Mouse (Mus musculus) spleen, postnatal 0 days (tissue): ENCODE results near the gene Tyms. TPM values are rescaled to one million over a fixed set of nuclear protein-coding genes. Genes with fewer than 3 reads are reported as not detected.

Source experiments
- polyA plus RNA-seq: library from polyadenylated mRNA; unstranded; fragments of >200 nt; fragmentation: Nextera tagmentation; extraction: Ambion mirVana; gene quantifications from 2 replicates; pipeline ENCODE4 v1.2.1, GENCODE M21; 2015

Tyms gene
- 230 and 261 TPM in 2 replicates for polyA plus RNA-seq

GRCm38 (mm10) chr5:30072825-30073821 is at the start of gene Tyms:
Gene Tyms, minus strand, starts transcription at chr5:30073617.

GRCm38 (mm10) chr5:30105668-30106300 is 32.4 kb upstream of the Tyms start, which contains the start of gene 3110082J24Rik:
Gene 3110082J24Rik, minus strand, starts transcription at chr5:30106086.

DNA sequence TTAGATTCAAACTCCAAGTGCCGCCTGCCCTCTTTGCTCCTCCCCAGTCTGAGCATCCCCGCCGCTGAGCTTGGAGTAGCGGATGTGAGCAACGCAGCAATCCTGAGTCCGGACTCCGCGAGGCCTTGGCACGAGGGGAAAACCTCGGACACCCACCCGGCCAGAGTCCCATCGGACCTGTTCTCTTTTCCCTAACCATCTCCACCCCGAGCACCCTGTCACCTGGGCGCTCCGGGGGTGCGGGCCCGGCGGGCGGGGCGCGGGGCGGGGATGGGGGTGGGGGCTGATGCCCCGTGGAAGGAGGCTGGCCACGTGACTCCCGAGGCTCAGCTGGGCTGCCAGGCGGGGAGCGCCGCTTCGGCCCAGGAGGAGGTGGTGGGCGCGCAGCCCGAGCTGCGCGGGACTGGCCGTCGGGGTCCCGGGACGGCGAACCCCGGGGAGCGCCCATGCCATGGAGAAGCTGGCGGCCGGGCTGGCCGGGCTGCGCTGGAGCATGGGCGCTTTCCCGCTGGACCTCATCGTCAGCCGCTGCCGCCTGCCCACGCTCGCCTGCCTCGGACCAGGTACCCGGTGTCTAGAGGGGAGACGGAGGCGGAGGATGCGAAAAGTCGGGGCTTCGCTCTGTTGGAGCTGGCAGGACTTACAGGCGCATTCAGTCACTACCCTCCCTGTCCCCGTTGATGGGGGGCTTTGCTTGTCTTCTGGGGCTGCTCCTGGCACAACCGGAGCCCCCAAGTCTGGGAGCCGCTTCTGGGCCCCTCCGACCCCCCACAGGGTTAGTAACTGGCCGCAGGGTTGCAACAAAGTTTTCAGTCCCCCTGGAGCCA is 31.6 kb upstream of the Tyms start, which contains the start of gene Garem2:
Garem2 (plus strand) TSS at position 321 of the 827 bp plus-strand sequence.

DNA sequence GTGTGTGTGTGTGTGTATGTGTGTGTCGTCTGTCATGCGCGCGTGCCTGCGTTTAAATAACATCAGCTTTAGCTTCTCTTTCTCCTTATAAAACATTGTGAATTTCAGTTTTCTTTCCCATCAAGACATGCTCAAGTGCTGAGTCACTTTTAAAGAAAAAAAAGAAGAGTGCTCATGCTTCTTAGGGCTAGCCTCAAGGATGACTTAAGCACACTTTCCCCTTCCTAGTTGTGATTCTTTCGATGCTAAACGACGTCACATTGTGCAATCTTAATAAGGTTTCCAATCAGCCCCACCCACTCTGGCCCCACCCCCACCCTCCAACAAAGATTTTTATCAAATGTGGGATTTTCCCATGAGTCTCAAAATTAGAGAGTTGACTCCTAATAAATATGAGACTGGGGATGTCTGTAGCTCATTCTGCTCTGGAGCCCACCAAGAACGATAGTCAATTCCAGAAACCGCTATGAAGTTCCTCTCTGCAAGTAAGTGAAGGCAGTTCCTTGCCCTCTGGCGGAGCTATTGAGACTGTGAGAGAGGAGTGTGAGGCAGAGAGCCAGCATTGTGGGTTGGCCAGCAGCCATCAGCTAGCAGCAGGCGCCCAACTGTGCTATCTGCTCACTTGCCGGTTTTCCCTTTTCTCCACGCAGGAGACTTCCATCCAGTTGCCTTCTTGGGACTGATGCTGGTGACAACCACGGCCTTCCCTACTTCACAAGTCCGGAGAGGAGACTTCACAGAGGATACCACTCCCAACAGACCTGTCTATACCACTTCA is 60.5 kb downstream of the Tyms start, which contains the start of gene Il6:
Il6 (plus strand) TSS at position 389 of the 778 bp plus-strand sequence.

Other genes starting within 250 kb of the Tyms start
- gene Il6, start 60.5 kb downstream of the Tyms start, polyA plus RNA-seq = 0.57 and 1.3 TPM in 2 replicates
- 0.02 TPM in 1 of 2 replicates, not detected in the other for gene Garem2, start 31.5 kb upstream of the Tyms start, polyA plus RNA-seq
- gene 3110082J24Rik, start 32.5 kb upstream of the Tyms start, polyA plus RNA-seq = not detected in 2 replicates
- 69.2 and 77.7 TPM in 2 replicates for gene Hadha, start 81.5 kb upstream of the Tyms start, polyA plus RNA-seq
- gene Hadhb, start 81.6 kb upstream of the Tyms start, polyA plus RNA-seq = 100 and 103 TPM in 2 replicates
- 0.26 and 0.30 TPM in 2 replicates for gene Adgrf3, start 132.1 kb upstream of the Tyms start, polyA plus RNA-seq
- 11.6 and 12.6 TPM in 2 replicates for gene Selenoi, start 159.0 kb upstream of the Tyms start, polyA plus RNA-seq
- not detected in 2 replicates for gene Drc1, start 207.8 kb upstream of the Tyms start, polyA plus RNA-seq